Mouse (Mus musculus): ENCODE data around the gene Trak1. TPM values are rescaled to one million over a fixed set of nuclear protein-coding genes. Genes with fewer than 3 reads are reported as not detected.
A peak's percentile ranks its signal among the peaks of the same experiment; 100 is the strongest.

Trak1 gene
- total RNA-seq, 2 experiments from 2014 or later: 217 to 226 TPM

DNA sequence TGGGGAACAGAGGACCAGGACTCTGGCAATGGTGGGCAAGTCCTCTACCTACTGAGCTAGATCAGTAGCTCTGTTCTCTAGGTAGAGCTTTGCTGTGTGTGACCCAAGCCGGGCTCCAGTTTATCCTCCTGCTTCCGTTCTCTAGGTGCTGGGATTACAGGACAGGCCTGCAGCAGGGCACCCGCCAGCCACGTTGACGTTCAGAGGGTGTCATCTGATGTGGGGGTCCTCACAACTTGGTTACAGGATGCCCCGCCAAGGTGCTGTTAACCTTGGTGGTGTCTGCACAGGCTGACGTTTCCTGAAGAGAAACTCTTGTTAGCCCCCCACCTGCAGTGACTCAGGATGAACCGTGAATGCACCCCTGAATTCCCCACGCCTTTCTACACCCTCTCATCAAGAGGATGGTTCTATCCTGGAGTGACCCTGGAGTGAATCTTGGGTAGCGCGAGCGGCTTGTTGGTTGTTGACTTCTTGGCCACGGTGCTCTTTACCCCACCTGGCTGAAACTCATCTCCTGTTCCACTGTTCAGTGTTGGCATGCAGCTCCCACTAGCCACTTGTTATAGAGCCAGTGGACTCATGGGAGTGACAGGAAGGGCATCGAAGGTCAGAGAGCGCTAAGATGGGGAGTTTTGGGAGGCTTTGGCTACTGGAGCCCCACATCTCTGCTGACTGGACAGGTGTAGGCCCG is 60.4 kb downstream of the Trak1 start:
- intact Hi-C loops (cut with DNase I): no loop called here
- DNase-seq (ENCODE audit: low spot score in 2 of 2): no peak

DNA sequence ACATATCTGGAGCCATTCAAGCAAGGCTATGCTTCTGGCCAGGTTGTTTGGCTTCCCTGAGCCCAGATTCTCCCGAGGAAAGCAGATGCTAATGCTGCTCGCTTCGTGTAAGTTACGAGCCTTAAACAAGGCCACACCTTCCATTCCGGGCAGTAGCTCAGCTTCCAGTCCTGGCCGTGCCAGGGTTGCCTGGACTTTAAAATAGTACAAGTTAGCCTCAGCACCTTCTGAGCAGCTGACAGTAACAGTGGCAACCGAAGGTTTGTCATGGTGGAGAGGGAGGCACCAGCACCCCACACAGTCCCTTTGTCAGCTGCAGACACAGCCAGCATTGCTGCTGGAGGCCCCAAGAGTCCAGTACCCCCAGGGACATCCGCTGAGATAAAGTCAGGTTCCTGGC is 61.1 kb downstream of the Trak1 start:
- intact Hi-C loops (cut with DNase I): no loop called here
- DNase-seq (ENCODE audit: low spot score in 2 of 2): no peak

DNA sequence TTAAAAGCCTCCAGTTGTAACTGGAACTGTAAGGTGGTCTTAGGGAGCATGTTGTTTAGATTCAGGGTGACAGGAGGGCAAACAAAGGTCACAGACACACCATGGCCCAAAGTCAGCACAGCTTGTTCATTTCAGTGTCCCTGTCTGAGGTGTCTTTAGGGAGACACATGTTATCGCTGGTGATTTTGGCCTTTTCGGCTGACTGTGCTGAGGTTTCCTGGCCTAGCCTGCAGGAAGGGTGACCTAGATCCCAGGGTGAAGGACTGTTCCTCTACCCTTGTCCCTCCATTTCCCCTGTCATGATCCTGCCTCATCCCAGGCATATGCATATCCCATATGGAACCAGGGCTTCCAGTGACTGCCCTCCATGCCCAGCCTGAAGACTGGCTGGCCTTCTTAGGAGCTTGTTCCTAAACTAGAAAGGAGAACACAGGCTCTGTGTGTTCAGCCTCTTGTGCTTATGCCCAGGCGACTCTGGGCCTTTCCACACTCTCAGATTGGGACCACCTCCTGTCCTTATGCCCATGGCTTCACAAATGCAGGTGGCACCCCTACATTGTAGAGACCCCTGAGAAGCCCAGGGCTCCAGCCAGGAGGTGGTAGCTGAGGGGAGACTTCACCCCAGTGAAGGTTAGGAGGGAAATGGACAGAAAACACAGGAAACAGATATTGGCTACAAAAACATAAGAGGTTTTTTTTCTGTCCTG is 62.1 kb downstream of the Trak1 start:
- DNase-seq (ENCODE audit: low spot score in 2 of 2): no peak
- intact Hi-C loops (cut with DNase I): no loop called here

DNA sequence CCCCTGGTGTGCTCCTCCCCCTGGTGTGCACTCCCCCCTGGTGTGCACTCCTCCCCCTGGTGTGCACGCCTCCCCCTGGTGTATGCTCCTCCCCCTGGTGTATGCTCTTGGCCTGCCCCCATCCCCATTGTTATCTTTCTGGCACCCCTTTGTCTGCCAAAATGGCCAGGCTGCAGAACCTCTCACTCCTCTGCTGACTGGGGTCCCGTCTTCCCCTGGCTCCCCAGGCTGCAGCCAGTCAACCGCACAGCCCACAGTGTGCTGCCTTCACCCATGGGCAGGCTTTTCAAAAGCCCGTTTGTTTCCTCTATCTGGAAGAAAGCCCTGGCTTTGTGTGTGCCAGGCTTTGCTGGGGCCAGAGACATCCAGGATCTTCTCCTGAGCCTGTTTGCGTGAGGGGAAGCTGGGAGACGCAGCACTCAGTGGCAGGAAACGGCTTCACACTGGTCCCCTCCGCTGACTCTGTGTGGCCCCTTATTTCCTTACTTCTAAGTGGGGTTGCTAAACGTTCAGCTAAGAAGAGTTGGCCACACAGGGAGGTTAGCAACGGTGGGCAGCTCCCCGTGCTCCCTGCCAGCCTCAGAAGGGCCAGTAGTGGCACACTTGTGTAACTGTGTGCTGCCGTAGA is 63.1 kb downstream of the Trak1 start:
- peak in 1 of 2 experiments; percentile 55 for DNase-seq (ENCODE audit: low spot score in 2 of 2)
- intact Hi-C loops (cut with DNase I): no loop called here

DNA sequence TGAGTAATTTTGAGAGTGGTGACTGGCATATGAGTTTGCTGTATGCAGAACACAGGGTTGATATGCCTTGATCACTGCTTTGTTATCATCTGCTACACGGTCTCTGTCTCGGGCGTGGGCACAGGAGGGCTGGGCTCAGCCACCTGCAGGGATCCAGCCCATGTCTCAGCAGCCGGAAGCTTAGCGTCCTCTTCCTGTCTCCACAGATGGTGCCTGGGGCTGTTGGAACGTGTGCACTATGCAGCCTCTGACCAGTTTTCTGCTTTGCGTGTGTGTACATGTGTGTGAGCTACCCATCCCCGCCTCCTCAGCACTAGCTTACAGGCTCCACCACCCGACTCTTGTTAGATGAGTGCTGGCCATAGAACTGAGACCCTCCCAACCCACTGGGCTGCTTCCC is 63.7 kb downstream of the Trak1 start:
- intact Hi-C loops (cut with DNase I): no loop called here
- peak in 1 of 2 experiments; percentile 32 for DNase-seq (ENCODE audit: low spot score in 2 of 2)

DNA sequence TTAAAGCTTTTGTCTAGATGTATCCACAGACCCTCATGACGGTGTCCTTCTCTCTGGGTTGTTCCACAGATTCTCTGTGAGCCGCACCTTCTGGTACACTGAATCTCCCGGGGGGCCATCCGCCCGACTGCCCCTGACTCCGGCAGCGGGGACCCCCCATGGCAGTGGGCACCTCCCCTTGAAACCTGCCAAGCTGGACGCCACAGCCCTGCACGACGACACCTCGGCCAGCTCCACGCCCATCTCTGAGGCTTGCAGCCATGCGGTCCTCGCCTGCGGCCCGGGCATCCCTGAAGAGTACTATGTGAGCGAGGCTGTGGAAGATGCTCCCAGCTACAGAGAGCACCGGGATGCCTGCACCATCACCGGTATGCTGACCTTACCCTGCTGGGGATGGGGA is 66.6 kb downstream of the Trak1 start:
- DNase-seq (ENCODE audit: low spot score in 2 of 2): no peak
- intact Hi-C loops (cut with DNase I): no loop called here

DNA sequence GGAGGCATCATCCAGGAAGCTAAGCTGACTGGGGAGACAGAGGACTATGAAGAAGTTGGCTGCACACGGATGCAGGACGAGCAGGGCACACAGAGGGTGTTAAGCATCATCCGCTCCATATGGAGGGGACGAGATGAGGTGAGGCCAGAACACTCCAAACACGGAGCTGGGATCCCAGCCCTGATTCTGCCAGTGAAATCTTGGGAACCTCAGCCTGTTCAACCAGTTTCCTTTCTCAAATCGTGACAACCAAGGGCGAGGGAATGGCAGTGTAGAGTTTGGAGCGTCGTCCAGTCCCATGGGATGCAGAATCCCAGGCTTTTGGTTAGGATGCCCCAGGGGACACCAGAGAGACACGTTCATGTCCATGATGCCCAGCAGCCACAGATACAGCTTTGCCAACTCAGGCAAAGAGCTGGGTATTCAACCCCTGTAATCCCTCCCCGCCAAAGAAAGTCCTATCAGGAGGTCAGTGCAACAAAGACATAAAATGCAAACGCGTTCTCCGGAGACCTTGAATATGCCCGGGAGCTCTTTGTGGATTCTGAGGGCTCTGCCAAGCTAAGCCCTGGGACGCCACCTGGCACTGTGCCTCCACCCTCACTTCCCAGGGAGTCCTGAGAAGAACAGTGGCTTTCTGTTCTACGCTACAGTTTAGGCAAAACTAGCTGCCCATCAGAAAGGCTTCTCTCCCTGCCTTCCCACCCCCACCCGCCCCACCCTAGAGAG is 69.0 kb downstream of the Trak1 start:
- intact Hi-C loops (cut with DNase I): no loop called here
- peak; percentile 75 to 79 for DNase-seq (ENCODE audit: low spot score in 2 of 2)

DNA sequence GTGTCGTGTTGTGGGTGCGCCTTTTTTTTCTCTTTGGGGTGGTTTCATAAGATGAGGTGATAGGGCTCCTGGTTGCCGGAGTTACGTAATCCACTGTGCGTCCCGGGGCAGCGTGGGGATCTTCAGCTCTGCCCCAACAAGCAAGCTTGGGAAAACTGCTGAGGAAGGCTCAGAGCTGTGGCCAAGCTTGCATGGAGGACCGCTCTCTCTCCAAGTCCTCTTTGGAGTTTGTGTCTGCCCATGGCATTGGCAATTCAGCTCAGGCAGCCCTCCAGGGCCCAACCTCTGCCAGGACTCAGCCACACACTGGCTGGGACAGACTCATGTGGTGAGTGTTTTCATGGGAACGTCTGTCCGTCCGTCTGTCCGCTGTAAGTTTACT is 69.6 kb downstream of the Trak1 start:
- peak in 1 of 2 experiments; percentile 51 for DNase-seq (ENCODE audit: low spot score in 2 of 2)
- intact Hi-C loops (cut with DNase I): no loop called here

DNA sequence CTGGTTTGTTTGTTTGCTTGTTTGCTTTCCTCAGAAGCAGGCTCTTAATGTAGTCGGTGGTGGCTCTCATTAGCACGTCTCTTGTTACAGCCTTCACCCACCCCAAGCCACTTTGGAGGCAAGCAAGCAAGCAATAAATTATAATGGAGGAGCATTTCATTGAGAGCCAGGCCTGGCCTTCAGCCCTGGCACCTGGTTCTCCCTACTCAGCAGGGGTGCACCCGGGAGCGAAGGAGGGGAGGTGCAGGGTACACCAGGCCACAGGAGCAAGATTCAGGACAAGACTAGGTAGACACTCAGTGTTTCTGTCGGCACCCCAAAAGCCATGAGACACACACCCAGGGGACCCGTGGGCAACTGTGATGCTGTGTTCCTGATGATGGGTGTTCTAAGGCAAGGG is 72.3 kb downstream of the Trak1 start:
- no peak for DNase-seq (ENCODE audit: low spot score in 2 of 2)
- intact Hi-C loops (cut with DNase I): loop anchor here (2.0 kb wide), 1 partner anchor 71 kb away; no protein-coding TSS in a partner anchor

DNA sequence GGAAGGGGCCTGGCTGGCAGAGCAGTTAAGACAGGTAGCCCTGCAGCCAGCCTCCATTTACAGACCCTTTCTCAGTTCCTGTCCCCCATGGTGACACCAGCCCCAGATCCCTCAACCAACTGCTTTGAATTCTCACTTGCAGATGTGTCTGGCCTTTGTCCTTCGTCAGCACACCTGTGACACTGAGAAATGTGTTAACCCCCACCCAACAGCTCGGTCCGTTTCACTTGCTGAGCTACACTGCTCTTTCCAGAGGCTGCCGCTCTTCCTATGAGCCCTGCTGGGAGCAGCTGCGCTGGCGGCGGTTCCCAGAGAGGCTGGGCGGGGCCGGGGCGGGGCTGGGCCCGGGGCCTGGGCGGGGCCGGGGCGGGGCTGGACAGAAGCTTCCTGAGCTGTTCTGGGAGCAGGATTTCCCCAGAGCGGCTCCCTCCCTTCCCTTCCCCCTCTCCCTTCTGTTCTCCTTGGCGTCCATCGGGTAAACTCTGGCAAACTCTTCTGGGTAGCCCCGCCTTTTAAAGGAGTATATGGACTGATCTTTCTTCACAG is 74.1 kb downstream of the Trak1 start:
- intact Hi-C loops (cut with DNase I): no loop called here
- DNase-seq (ENCODE audit: low spot score in 2 of 2): peak; percentile 77 to 86

DNA sequence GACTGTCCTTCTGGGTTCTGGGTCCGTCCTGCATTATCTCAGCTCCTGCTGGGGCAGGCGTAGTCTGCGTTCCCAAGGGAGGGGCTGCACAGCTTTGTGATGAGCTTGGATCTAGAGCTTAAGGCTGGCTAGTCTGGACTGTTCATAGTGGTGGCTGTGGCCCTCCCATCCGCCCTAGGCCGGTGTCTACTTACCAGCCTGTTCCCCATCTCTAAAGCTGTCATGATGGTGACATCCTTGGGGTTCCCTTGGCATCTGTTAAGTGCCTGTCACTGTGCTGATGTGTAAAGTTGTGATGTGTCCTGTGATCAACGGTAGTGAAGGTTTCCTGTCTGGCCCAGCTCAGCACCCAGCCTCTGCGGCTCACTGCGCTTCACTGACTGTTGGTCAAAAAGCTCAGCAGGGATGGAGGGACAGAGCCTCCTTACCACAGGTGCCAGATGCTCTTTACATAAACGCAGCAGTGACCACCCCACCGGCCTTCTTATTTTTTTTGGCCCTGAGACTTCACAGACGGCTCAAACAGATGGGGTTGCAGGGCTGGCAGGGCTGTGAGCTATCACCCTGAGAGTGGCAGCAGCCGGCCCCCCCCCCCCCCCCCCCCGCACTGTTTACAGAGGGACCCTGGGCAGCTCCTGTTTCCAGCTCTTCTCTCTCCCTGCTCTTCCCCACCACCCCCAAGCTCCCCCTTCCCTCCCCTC is 74.8 kb downstream of the Trak1 start:
- no peak for DNase-seq (ENCODE audit: low spot score in 2 of 2)
- intact Hi-C loops (cut with DNase I): no loop called here

DNA sequence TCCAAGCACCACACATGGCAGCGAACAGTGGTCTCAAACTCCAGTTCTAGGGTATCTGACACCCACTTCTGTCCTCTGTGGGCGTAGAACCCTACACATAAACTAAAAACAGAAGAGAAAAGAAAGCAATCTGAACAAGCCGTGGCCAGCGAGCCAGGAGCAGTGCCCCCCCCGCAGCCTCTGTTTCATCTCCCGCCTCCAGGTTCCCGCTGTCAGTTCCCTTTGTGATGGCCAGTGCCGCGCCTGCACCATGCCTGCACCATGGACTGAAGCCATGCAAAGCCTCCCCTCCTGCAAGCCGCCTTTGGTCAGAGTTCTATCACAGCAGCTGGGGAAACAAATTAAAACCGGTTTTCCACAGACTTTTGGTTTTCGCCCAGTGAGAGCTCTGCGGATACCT is 75.8 kb downstream of the Trak1 start:
- DNase-seq (ENCODE audit: low spot score in 2 of 2): no peak
- intact Hi-C loops (cut with DNase I): no loop called here

DNA sequence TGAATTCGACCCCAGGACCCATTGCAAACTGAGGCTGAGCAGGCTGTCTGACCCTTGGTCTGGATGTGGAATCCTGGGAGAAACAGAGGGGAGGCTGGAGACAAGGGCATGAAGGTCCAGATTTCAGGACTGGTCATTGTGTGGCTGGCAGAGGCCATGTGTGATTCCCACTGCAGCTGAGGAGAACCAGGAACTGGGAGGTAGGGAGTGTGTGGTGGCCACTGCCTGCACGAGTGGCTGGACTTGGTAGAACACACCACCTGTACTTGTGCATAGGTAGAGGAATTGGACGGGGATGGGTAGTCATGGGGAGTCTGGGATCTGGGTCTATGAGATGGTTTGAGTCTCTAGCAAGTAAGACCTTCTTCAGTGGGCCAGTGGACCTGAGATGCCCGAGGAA is 76.2 kb downstream of the Trak1 start:
- DNase-seq (ENCODE audit: low spot score in 2 of 2): no peak
- intact Hi-C loops (cut with DNase I): no loop called here

DNA sequence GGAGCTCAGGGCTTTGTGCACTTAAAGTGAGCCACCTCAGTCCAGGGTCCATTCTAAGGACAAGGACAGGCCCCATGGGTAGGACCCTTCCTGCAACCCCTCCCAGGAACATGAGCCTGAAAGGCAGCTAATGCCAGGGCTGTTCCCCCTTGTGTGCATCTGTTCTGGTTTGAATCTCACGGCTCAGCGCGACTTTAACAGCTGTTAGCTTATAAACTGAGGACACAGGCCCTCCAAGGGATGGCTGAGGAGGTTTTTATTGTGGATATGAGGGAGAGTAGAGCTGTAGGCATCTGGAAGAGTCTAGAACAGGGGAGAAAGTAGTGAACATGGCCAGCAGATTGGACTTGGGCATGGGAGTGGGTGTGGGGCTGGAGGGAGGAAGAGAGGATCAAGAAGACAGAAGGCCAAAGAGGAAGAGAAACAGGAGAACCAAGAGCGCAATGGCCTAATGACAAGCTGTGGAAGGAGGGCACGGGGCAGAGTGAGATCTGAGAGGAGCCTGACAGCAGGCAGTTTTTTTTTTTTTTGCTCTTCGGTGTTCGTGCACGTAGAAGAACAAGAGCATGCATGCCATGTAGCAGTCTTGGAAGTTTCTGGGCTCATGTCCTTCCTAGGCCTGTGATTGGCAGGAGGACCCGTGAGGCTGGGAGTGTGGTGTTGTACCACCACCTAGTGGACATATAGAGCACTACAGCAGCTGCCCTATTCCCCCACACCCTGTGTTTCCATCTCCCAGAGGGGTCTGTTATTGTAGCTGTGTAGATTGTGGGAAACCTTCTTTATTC is 77.0 kb downstream of the Trak1 start:
- DNase-seq (ENCODE audit: low spot score in 2 of 2): peak in 1 of 2 experiments; percentile 72
- intact Hi-C loops (cut with DNase I): loop anchor here (1.0 to 2.0 kb wide), 2 partner anchors 92 to 125 kb away; no protein-coding TSS in a partner anchor

DNA sequence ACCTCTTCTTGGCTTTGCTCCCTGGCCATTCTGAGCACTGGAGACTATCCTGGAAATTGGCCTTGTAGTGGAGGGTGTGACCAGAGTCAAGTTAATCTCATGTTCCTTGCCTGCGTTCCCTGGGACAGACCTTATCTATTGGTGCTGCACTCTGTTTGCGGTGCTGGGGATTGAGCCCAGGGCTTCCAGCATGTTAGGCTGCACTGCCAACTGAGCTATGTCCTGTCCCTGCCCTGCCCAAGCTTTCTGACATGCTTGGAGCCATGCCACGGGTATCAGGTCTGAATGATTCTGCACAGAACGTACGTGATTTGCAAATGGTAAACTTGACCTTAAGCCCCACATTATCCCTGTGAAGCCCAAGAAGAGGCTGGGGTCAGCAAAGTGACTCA is 77.6 kb downstream of the Trak1 start:
- DNase-seq (ENCODE audit: low spot score in 2 of 2): no peak
- intact Hi-C loops (cut with DNase I): loop anchor here (1.0 to 2.0 kb wide), 2 partner anchors 93 to 126 kb away; no protein-coding TSS in a partner anchor

DNA sequence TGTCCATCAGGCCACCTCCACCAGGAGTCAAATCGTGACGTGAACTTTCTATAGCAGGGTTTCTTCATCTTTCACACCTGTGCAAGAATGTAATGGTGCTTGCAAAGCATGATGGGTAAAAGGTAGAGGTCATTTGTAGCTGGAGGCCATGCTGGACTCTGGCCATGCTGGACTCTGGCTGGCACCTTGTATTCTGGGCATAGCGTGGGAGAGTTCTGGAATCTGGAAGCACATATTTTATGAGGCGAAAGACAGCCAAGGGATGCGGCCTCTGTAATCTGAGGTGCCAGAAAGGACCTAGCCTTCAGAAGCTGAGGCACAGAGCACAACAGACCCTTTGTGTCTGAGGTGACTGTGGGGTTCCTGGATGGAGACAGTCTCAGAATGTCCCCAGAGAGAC is 78.8 kb downstream of the Trak1 start:
- DNase-seq (ENCODE audit: low spot score in 2 of 2): no peak
- intact Hi-C loops (cut with DNase I): no loop called here

DNA sequence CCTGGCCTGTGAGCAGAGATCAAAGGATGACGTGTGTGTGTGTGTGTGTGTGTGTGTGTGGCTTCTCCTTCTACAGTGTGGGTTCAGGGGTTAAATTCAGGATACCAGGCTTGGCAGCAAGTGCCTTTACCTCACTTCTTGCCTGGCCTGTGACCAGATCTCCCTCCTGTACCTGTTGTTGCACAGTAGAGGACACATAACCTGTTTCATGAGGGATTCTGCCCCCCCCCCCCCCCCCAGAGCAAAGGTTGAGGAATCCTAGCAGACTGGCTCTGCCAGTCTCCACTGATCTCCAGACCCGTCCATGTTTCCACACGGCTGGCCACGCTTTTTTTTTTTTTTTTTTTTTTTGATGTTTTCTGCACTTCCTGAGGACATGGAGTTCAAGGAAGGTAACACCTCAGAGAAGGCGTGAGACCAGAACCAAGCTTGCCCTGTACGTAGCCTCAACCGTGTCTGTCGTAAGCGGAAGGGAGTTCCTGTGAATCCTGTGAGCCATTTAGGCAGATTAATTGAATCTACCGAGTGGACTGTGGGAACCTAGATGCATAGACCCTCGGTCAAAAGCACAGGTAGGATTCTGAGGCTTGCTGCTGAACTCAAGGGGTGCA is 83.1 kb downstream of the Trak1 start:
- no peak for DNase-seq (ENCODE audit: low spot score in 2 of 2)
- intact Hi-C loops (cut with DNase I): no loop called here

DNA sequence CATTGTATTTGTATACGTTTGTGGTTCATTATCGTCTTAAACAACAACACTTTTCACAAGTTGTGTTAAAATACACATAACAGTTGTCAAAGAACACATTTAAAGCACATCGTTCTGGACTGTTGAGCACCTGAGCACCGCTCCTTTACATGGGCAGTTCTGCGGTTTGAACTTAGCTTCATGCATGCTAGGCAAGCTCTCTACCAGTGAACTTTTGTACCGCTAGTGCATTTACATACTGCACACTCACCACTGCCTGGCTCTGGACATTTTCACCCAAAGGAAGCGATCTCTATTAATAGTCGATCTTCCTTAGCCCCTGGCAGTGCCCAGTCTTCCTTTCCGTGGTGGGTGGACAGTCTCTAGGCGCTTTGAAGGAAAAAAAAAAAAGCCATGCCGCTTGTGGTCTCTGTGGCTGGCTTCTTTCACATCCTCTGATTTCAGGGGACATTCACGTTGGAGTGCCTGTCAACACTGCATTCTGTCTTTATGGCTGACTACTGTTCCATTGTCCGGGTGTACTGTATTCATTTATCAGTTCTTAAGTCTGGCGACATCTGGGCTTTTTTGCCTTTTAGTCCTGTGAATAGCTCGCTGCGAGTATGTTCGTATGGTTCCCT is 84.5 kb downstream of the Trak1 start:
- intact Hi-C loops (cut with DNase I): no loop called here
- DNase-seq (ENCODE audit: low spot score in 2 of 2): no peak

All from left cerebral cortex, postnatal 14 days (tissue).